Comparison of ENCODE assay signal across 28 mouse cellular contexts in genomic region chr13:40907274-40907673, GRCm38 (mm10). TPM values are rescaled to one million over a fixed set of nuclear protein-coding genes. Genes with fewer than 3 reads are reported as not detected.
DNase-seq lines count a peak whose midpoint lies in the region; ATAC-seq and TF ChIP-seq lines count a peak whose summit lies in the region.
"Had no signal": no experiment of that assay in that cellular context is flagged by ENCODE, and none has a peak within 500 bp of the region (broad histone marks: within the 10 kb centered on the region; RNA-seq: fewer than 3 reads in every experiment).

No protein-coding gene starts in this region.

- no peak overlapping the region for H3K4me2 ChIP-seq in kidney, postnatal 0 days (ENCODE audit: low read length)
- no peak overlapping the region for H3K4me2 ChIP-seq in intestine, postnatal 0 days (replicated peaks; ENCODE audit: low read depth)
- H3K4me2 ChIP-seq: embryonic facial prominence, embryonic 13.5 days; forebrain, embryonic 12.5 days; heart, embryonic 15.5 days; hindbrain, embryonic 13.5 days; limb, embryonic 12.5 days; liver, embryonic 13.5 days; lung, embryonic 14.5 days; midbrain, embryonic 15.5 days; neural tube, embryonic 12.5 days had no signal

- H3K4me3 ChIP-seq in kidney, postnatal 0 days (replicated peaks; ENCODE audit: low read depth, low read length) = no peak overlapping the region
- H3K4me3 ChIP-seq in ES-Bruce4 (ENCODE audit: low read depth, low read length) = no peak overlapping the region
- H3K4me3 ChIP-seq in intestine, postnatal 0 days (ENCODE audit: low read depth, low read length) = no peak overlapping the region
- H3K4me3 ChIP-seq: embryonic facial prominence, embryonic 13.5 days; erythroblast, embryonic 14.5 days; forebrain, embryonic 12.5 days; heart, embryonic 15.5 days; hindbrain, embryonic 13.5 days; limb, embryonic 12.5 days; liver, embryonic 13.5 days; midbrain, embryonic 15.5 days; neural tube, embryonic 12.5 days had no signal

- no peak for TF ChIP-seq POLR2A in ES-Bruce4 (IDR thresholded peaks at IDR 0.05; ENCODE audit: insufficient read depth, low read length)

- peaks cover 5% of the 10 kb centered on the region; the same call in 1 of the 2 replicates for H3K4me1 ChIP-seq in kidney, postnatal 0 days (replicated peaks; ENCODE audit: insufficient read depth, low read length)
- H3K4me1 ChIP-seq in ES-Bruce4 (ENCODE audit: control insufficient read depth, insufficient read depth, low read length) = peaks cover 2% of the 10 kb centered on the region
- H3K4me1 ChIP-seq in intestine, postnatal 0 days (replicated peaks; ENCODE audit: control insufficient read depth, insufficient read depth, low read length) = peaks cover 10% of the 10 kb centered on the region; the same call in 1 of the 2 replicates
- H3K4me1 ChIP-seq: embryonic facial prominence, embryonic 13.5 days; hindbrain, embryonic 13.5 days; midbrain, embryonic 15.5 days; neural tube, embryonic 12.5 days had no signal

- TF ChIP-seq EP300 in ES-Bruce4 (IDR thresholded peaks at IDR 0.05; ENCODE audit: insufficient read depth, low read depth, low read length) = no peak

- ATAC-seq in kidney, postnatal 0 days (replicated peaks; ENCODE audit: low FRiP score, low read depth) = no peak
- ATAC-seq in intestine, postnatal 0 days = no peak
- ATAC-seq: activated CD4-positive, CD25-positive, alpha-beta regulatory T cell, adult 4 months; midbrain, embryonic 15.5 days had no signal

- H3K27ac ChIP-seq in kidney, postnatal 0 days = peak overlapping the region; percentile 33; the same call in 1 of the 2 replicates
- peak overlapping the region; percentile 55 for H3K27ac ChIP-seq in ES-Bruce4 (ENCODE audit: insufficient read depth, low read length)
- H3K27ac ChIP-seq in intestine, postnatal 0 days (ENCODE audit: low read depth, low read length) = 0 out of 2 replicates have a peak overlapping the region, but pooled peaks have one; percentile 3
- H3K27ac ChIP-seq: forebrain, embryonic 12.5 days; heart, embryonic 15.5 days; hindbrain, embryonic 13.5 days; limb, embryonic 12.5 days; liver, embryonic 13.5 days; macrophage; midbrain, embryonic 15.5 days; neural tube, embryonic 12.5 days had no signal

- no peaks in the 10 kb centered on the region for H3K36me3 ChIP-seq in kidney, postnatal 0 days (ENCODE audit: insufficient read depth, low read length)
- H3K36me3 ChIP-seq in ES-Bruce4 (ENCODE audit: control insufficient read depth, insufficient read depth, low read length, poor library complexity, severe bottlenecking) = peaks cover 17% of the 10 kb centered on the region
- no peaks in the 10 kb centered on the region for H3K36me3 ChIP-seq in intestine, postnatal 0 days (ENCODE audit: control insufficient read depth, insufficient read depth)
- H3K36me3 ChIP-seq: embryonic facial prominence, embryonic 13.5 days; forebrain, embryonic 12.5 days; heart, embryonic 15.5 days; hindbrain, embryonic 13.5 days; limb, embryonic 12.5 days; liver, embryonic 13.5 days; midbrain, embryonic 15.5 days; neural tube, embryonic 12.5 days had no signal

- no peak overlapping the region for H3K9ac ChIP-seq in kidney, postnatal 0 days (ENCODE audit: low read depth, low read length)
- no peak overlapping the region for H3K9ac ChIP-seq in ES-Bruce4 (ENCODE audit: low read depth, poor library complexity, severe bottlenecking)
- no peak overlapping the region for H3K9ac ChIP-seq in intestine, postnatal 0 days (ENCODE audit: low read depth, low read length)
- H3K9ac ChIP-seq: embryonic facial prominence, embryonic 13.5 days; forebrain, embryonic 12.5 days; heart, embryonic 15.5 days; hindbrain, embryonic 13.5 days; limb, embryonic 12.5 days; liver, embryonic 13.5 days; lung, embryonic 14.5 days; midbrain, embryonic 15.5 days; neural tube, embryonic 12.5 days had no signal

- no peaks in the 10 kb centered on the region for H3K27me3 ChIP-seq in kidney, postnatal 0 days (ENCODE audit: insufficient read depth, low read length)
- no peaks in the 10 kb centered on the region for H3K27me3 ChIP-seq in ES-Bruce4 (ENCODE audit: control insufficient read depth, insufficient read depth, low read length, poor library complexity, severe bottlenecking)
- no peaks in the 10 kb centered on the region for H3K27me3 ChIP-seq in intestine, postnatal 0 days (replicated peaks; ENCODE audit: control insufficient read depth, insufficient read depth, low read length)
- H3K27me3 ChIP-seq: heart, embryonic 15.5 days; hindbrain, embryonic 13.5 days; limb, embryonic 12.5 days; liver, embryonic 13.5 days; midbrain, embryonic 15.5 days; neural tube, embryonic 12.5 days had no signal

- DNase-seq in kidney, postnatal 0 days (ENCODE audit: low spot score) = no peak
- DNase-seq in kidney, adult 9 months = no peak
- DNase-seq in adipocyte (ENCODE audit: low spot score) = peak; percentile 91
- DNase-seq in urinary bladder, postnatal 14 days (ENCODE audit: low spot score) = no peak
- no peak for DNase-seq in embryo, embryonic 10 days (ENCODE audit: low spot score)
- DNase-seq: adrenal gland, postnatal 14 days; cerebellum, adult 9-11 months; heart, postnatal 36 days; kidney, postnatal 10 days; layer of hippocampus, postnatal 36 days; liver, embryonic 13.5 days; lung, embryonic 14.5 days; retina, postnatal 1 day; right cerebral cortex, postnatal 25 days; spleen, adult 18-20 months; thymus, adult 2 months had no signal

- H3K9me3 ChIP-seq in kidney, postnatal 0 days (replicated peaks; ENCODE audit: low read length) = no peaks in the 10 kb centered on the region
- H3K9me3 ChIP-seq in ES-Bruce4 (replicated peaks; ENCODE audit: control insufficient read depth, insufficient read depth, low read length, poor library complexity, severe bottlenecking) = no peaks in the 10 kb centered on the region
- no peaks in the 10 kb centered on the region for H3K9me3 ChIP-seq in intestine, postnatal 0 days (ENCODE audit: control insufficient read depth)
- H3K9me3 ChIP-seq: embryonic facial prominence, embryonic 13.5 days; forebrain, embryonic 12.5 days; heart, embryonic 15.5 days; hindbrain, embryonic 13.5 days; limb, embryonic 12.5 days; liver, embryonic 13.5 days; midbrain, embryonic 15.5 days; neural tube, embryonic 12.5 days had no signal

- no peak for TF ChIP-seq CTCF in kidney, postnatal 0 days (IDR thresholded peaks at IDR 0.05; ENCODE audit: low read depth)
- no peak for TF ChIP-seq CTCF in ES-Bruce4 (IDR thresholded peaks at IDR 0.05; ENCODE audit: low read depth, low read length)
- TF ChIP-seq CTCF in intestine, postnatal 0 days (IDR thresholded peaks at IDR 0.05; ENCODE audit: low read depth) = no peak

- WGBS in kidney, postnatal 0 days = 64% methylated on average over 7 of the region's 7 CpGs
- WGBS in intestine, postnatal 0 days = 60% methylated on average over 7 of the region's 7 CpGs

RNA-seq across cellular contexts. Expression of gene Gcnt2, which starts 47.7 kb away (rescaled TPM):
- polyA plus RNA-seq in kidney, postnatal 0 days (2015; fragmentation: Nextera tagmentation; extraction: Ambion mirVana) = 7.1 and 7.3 TPM in 2 replicates
- polyA plus RNA-seq in ES-Bruce4 (2011; ENCODE audit: insufficient read depth, insufficient read length, low read depth, missing spikeins) = 55.5 and 57.5 TPM in 2 replicates
- polyA plus RNA-seq in intestine, postnatal 0 days (2015; fragmentation: Nextera tagmentation; extraction: Ambion mirVana) = 20.2 and 20.5 TPM in 2 replicates
- polyA plus RNA-seq: erythroblast, embryonic 14.5 days had no signal

Comparison
In these comparisons a context has a peak if more than half of its experiments do, and no peak if none do; other contexts are left out.
1. H3K27ac ChIP-seq: peak in every context shown above with its lines; median percentile 55 in ES-Bruce4; 33 in kidney, postnatal 0 days; 3 in intestine, postnatal 0 days.